Mouse (Mus musculus): Measurements from ENCODE around the gene Dad1. TPM values are rescaled to one million over a fixed set of nuclear protein-coding genes. Genes with fewer than 3 reads are reported as not detected.

Dad1 gene
- total and polyA plus RNA-seq, 3 experiments = 186 to 320 TPM; not detected in 1

DNA sequence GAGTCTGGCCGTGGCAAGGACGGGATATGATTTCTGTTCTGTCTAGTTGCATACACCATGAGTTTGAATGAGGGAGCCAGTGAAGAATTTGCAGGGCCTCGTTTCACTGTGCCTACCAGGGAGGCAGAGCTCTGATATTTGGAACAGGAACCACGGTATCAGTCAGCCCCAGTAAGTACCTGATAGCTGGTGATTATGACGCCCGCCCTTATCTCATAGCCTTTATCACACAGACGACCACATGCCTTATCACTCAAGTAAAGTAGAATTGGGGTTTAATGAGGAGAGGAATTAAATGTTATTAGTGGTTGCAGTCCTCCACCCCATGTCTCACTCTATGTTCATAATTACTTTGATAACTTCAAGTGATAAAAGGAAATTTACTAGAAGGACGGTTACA lies 49.6 kb downstream of the Dad1 start (continued):
- TF ChIP-seq MEF2A (IDR thresholded peaks at IDR 0.05; ENCODE audit: extremely low read depth, insufficient replicate concordance, low read depth, low read length, poor library complexity, severe bottlenecking) = peak; percentile 84; the same call in 1 of the 2 replicates
- TF ChIP-seq POLR2A (IDR thresholded peaks at IDR 0.05; ENCODE audit: control insufficient read depth in 1 of 2, insufficient read depth in 1 of 2, low read depth in 1 of 2, low read length in 2 of 2, poor library complexity in 1 of 2) = no peak
- TF ChIP-seq POLR2AphosphoS5 (IDR thresholded peaks at IDR 0.05; ENCODE audit: borderline replicate concordance, low read depth, low read length) = no peak
- TF ChIP-seq MYC (IDR thresholded peaks at IDR 0.05; ENCODE audit: low read depth, low read length) = 0 out of 2 replicates have a peak, but pooled peaks have one; percentile 55
- peak; percentile 48; the same call in 1 of the 2 replicates for TF ChIP-seq MYB (IDR thresholded peaks at IDR 0.05; ENCODE audit: low read depth, low read length)
- TF ChIP-seq TCF12 (IDR thresholded peaks at IDR 0.05; ENCODE audit: low read depth, low read length) = peak; percentile 100
- TF ChIP-seq RCOR1 (IDR thresholded peaks at IDR 0.05; ENCODE audit: low read depth, low read length) = peak; percentile 97
- TF ChIP-seq ELF1 (IDR thresholded peaks at IDR 0.05; ENCODE audit: low read depth, low read length) = 0 out of 2 replicates have a peak, but pooled peaks have one; percentile 36
- no peak for TF ChIP-seq E2F4 (IDR thresholded peaks at IDR 0.05; ENCODE audit: borderline replicate concordance, low read depth, low read length)
- TF ChIP-seq GABPA (IDR thresholded peaks at IDR 0.05; ENCODE audit: low read depth, low read length) = no peak
- peak; percentile 94 for TF ChIP-seq ETS1 (IDR thresholded peaks at IDR 0.05; ENCODE audit: low read depth, low read length)
- no peak for TF ChIP-seq CTCF (IDR thresholded peaks at IDR 0.05 in 2 of 3, conservative IDR thresholded peaks at IDR 0.05 in 1 of 3; ENCODE audit: control insufficient read depth in 1 of 3, insufficient read depth in 1 of 3, low read depth in 2 of 3, low read length in 3 of 3, poor library complexity in 1 of 3, severe bottlenecking in 1 of 3)
- peak; percentile 36; the same call in 1 of the 2 replicates for TF ChIP-seq MAZ (IDR thresholded peaks at IDR 0.05; ENCODE audit: low read depth, low read length)

DNA sequence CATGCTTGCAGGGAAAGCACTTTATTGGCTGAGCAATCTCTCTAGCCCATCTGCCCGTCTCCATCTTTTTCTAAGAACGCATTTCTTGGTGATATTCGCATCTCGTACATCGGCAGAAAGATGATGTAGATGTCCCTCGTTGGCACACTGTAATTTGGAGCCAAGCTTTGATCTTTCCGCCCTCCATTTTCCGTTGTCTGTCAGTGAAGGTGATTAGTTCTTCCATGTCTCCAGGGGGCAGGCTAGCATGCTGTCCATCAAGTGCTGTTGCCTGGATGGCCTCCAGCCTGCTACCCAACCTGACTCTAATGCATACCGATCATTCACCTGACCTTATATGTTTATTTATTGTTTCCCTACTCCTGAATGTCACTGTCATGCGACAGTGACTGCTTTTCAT lies 50.1 kb downstream of the Dad1 start:
- Histone ChIP-seq H3K36me3 (ENCODE audit: control insufficient read depth in 1 of 2, insufficient read depth in 2 of 2, low read length in 2 of 2) (peaks cover 0 to 14% of the 10 kb centered on the region in 2 experiments; a peak in 2 of 4 replicates), H3K27ac (ENCODE audit: control insufficient read depth, low read depth, low read length) (peak overlapping the region; percentile 12; the same call in 1 of the 2 replicates)

DNA sequence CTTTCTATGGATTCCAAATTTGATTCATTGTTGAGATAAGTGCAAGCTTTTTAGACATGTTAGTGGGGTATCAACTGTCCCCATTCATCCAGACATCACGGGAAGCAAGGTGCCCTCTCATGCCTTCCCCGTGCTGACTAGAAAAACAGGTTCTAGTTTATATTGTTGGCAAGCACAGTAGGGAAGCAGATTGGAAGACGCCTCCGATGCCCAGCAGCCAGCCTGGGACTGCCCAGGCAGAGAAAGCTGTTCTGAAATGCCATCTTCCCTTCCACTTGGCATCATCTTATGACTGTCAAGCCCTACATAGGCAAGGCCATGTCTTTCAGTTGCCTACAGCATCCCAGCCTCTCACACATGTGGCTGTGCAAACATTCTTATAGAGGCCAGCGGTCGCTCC lies 50.7 kb downstream of the Dad1 start:
- Histone ChIP-seq H3K4me1 (ENCODE audit: control insufficient read depth in 1 of 2, insufficient read depth in 2 of 2, low read length in 2 of 2) (peaks cover 13 to 17% of the 10 kb centered on the region in 2 experiments), H3K9me3 (replicated peaks; ENCODE audit: insufficient read depth, low read length) (no peaks in the 10 kb centered on the region), H3K36me3 (ENCODE audit: control insufficient read depth in 1 of 2, insufficient read depth in 2 of 2, low read length in 2 of 2) (peaks cover 0 to 14% of the 10 kb centered on the region in 2 experiments; a peak in 2 of 4 replicates), H3K9ac (ENCODE audit: control insufficient read depth, low read depth, low read length, poor library complexity, severe bottlenecking) (no peak overlapping the region), H3K27ac (ENCODE audit: control insufficient read depth, low read depth, low read length) (no peak overlapping the region), H3K79me2 (ENCODE audit: control insufficient read depth, insufficient read depth, low read length, poor library complexity) (no peaks in the 10 kb centered on the region), H3K27me3 (ENCODE audit: control insufficient read depth in 1 of 2, insufficient read depth in 2 of 2, low read length in 2 of 2) (no peaks in the 10 kb centered on the region; a peak in 1 of 4 replicates), H3K4me3 (ENCODE audit: control insufficient read depth in 1 of 2, insufficient read depth in 1 of 2, low read depth in 2 of 2, low read length in 2 of 2) (no peak overlapping the region)
- no peak for TF ChIP-seq POLR2AphosphoS5 (IDR thresholded peaks at IDR 0.05; ENCODE audit: borderline replicate concordance, low read depth, low read length)
- TF ChIP-seq SIN3A (IDR thresholded peaks at IDR 0.05; ENCODE audit: low read length) = no peak
- no peak for TF ChIP-seq POLR2A (IDR thresholded peaks at IDR 0.05; ENCODE audit: control insufficient read depth in 1 of 2, insufficient read depth in 1 of 2, low read depth in 1 of 2, low read length in 2 of 2, poor library complexity in 1 of 2)
- TF ChIP-seq RAD21 (IDR thresholded peaks at IDR 0.05; ENCODE audit: low read depth, low read length) = no peak
- TF ChIP-seq CHD1 (IDR thresholded peaks at IDR 0.05; ENCODE audit: low read depth, low read length) = no peak
- TF ChIP-seq MXI1 (IDR thresholded peaks at IDR 0.05; ENCODE audit: low read depth, low read length) = no peak
- no peak for TF ChIP-seq MYB (IDR thresholded peaks at IDR 0.05; ENCODE audit: low read depth, low read length)
- no peak for TF ChIP-seq SMC3 (IDR thresholded peaks at IDR 0.05; ENCODE audit: low read depth, low read length)
- TF ChIP-seq MEF2A (IDR thresholded peaks at IDR 0.05; ENCODE audit: extremely low read depth, insufficient replicate concordance, low read depth, low read length, poor library complexity, severe bottlenecking) = no peak
- TF ChIP-seq ETS1 (IDR thresholded peaks at IDR 0.05; ENCODE audit: low read depth, low read length) = no peak
- TF ChIP-seq GATA1 (IDR thresholded peaks at IDR 0.05; ENCODE audit: low read depth, low read length) = no peak
- DNase-seq (ENCODE audit: low read depth, low spot score) = no peak

More for the DNA sequence above, 50.1 kb downstream of the Dad1 start:
- Histone ChIP-seq H3K4me1 (ENCODE audit: control insufficient read depth in 1 of 2, insufficient read depth in 2 of 2, low read length in 2 of 2) (peaks cover 13 to 17% of the 10 kb centered on the region in 2 experiments), H3K4me3 (ENCODE audit: control insufficient read depth in 1 of 2, insufficient read depth in 1 of 2, low read depth in 2 of 2, low read length in 2 of 2) (peak overlapping the region in 1 of 2 experiments; percentile 8; a peak in 1 of 4 replicates), H3K9me3 (replicated peaks; ENCODE audit: insufficient read depth, low read length) (no peaks in the 10 kb centered on the region), H3K27me3 (ENCODE audit: control insufficient read depth in 1 of 2, insufficient read depth in 2 of 2, low read length in 2 of 2) (no peaks in the 10 kb centered on the region), H3K79me2 (ENCODE audit: control insufficient read depth, insufficient read depth, low read length, poor library complexity) (no peaks in the 10 kb centered on the region), H3K9ac (ENCODE audit: control insufficient read depth, low read depth, low read length, poor library complexity, severe bottlenecking) (no peak overlapping the region)
- 0 out of 2 replicates have a peak, but pooled peaks have one; percentile 2 for TF ChIP-seq MXI1 (IDR thresholded peaks at IDR 0.05; ENCODE audit: low read depth, low read length)
- TF ChIP-seq MAZ (IDR thresholded peaks at IDR 0.05; ENCODE audit: low read depth, low read length) = no peak
- DNase-seq (ENCODE audit: low read depth, low spot score) = no peak
